Mouse (Mus musculus): ENCODE data around the gene Cwc22.

The Cwc22 gene

GRCm38 (mm10) chr2:77945596-77946485 is at the start of gene Cwc22:
TSS of gene Cwc22 (minus strand) at chr2:77946375.
- DNase-seq: peak; percentile 81 to 90

- DNase-seq: no peak
These were observed 47.7 kb upstream of the Cwc22 start for GRCm38 (mm10) chr2:77993727-77994401.

- DNase-seq: no peak
These were observed 46.9 kb upstream of the Cwc22 start for GRCm38 (mm10) chr2:77992951-77993604.

- no peak for DNase-seq
These were observed 44.6 kb upstream of the Cwc22 start for GRCm38 (mm10) chr2:77990820-77991219.

GRCm38 (mm10) chr2:77990121-77990520 is 43.9 kb upstream of the Cwc22 start:
- no peak for DNase-seq

GRCm38 (mm10) chr2:77989390-77989789 is 43.2 kb upstream of the Cwc22 start:
- DNase-seq: no peak

- DNase-seq: no peak
These were observed 40.0 kb upstream of the Cwc22 start for GRCm38 (mm10) chr2:77985991-77986730.

GRCm38 (mm10) chr2:77984209-77984608 is 38.0 kb upstream of the Cwc22 start:
- DNase-seq: no peak

GRCm38 (mm10) chr2:77981826-77982225 is 35.7 kb upstream of the Cwc22 start:
- no peak for DNase-seq

GRCm38 (mm10) chr2:77980696-77981095 is 34.5 kb upstream of the Cwc22 start:
- DNase-seq: no peak

- no peak for DNase-seq
These were observed 33.3 kb upstream of the Cwc22 start for GRCm38 (mm10) chr2:77979519-77979918.

- DNase-seq: no peak
These were observed 32.9 kb upstream of the Cwc22 start for GRCm38 (mm10) chr2:77979081-77979480.

GRCm38 (mm10) chr2:77978256-77978655 is 32.1 kb upstream of the Cwc22 start:
- DNase-seq: no peak

GRCm38 (mm10) chr2:77976321-77976920 is 30.2 kb upstream of the Cwc22 start:
- DNase-seq: no peak

GRCm38 (mm10) chr2:77975606-77976005 is 29.4 kb upstream of the Cwc22 start:
- no peak for DNase-seq

GRCm38 (mm10) chr2:77974986-77975385 is 28.8 kb upstream of the Cwc22 start:
- DNase-seq: no peak

GRCm38 (mm10) chr2:77974366-77974765 is 28.2 kb upstream of the Cwc22 start:
- DNase-seq: no peak

- DNase-seq: no peak
These were observed 27.1 kb upstream of the Cwc22 start for GRCm38 (mm10) chr2:77973296-77973695.

GRCm38 (mm10) chr2:77972541-77972940 is 26.4 kb upstream of the Cwc22 start:
- DNase-seq: no peak

- no peak for DNase-seq
These were observed 25.7 kb upstream of the Cwc22 start for GRCm38 (mm10) chr2:77971871-77972270.

GRCm38 (mm10) chr2:77971361-77971760 is 25.2 kb upstream of the Cwc22 start:
- DNase-seq: no peak

GRCm38 (mm10) chr2:77970556-77970955 is 24.4 kb upstream of the Cwc22 start:
- DNase-seq: no peak

All from lung, postnatal 4 days (tissue).